Mouse (Mus musculus): Measurements from ENCODE around the gene Sap18b.

Sap18b gene

DNA sequence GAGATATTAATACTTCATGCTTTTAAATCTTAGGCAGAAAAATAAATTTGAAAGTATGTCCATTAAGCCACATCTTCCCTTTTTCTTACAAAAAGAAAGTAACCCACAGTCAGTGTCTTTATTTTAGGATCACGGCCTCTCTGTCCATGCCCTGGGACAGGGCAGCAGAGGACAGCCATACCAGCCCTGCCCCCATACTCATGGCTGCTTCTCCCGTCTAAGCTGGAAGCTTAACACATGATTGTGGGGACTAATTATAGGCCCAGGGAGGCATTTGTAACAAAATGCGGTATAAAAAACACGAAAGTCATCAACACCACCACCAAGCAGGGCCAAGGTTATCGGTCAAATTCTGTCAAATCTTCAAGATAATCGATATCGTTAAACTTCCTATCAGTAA lies 50.1 kb downstream of the Sap18b start:
- no peak for DNase-seq (ENCODE audit: extremely low read depth, low read depth)
